Mouse (Mus musculus) stomach, embryonic 14.5 days (tissue): ENCODE measurements around the gene Engase. TPM values are rescaled to one million over a fixed set of nuclear protein-coding genes. Genes with fewer than 3 reads are reported as not detected.

Experiments used
- ATAC-seq: fragments of 200-750 bp; cut with Nextera tagmentation; 2 replicates; pipeline ENCODE4 v1.8.0; 2017; ENCODE audit warnings: low read depth, moderate TSS enrichment; ENCODE audit not compliant: insufficient number of reproducible peaks, insufficient read depth, low FRiP score
- H3K27ac ChIP-seq: fragments of 300-500 bp; sonication (generic); 2 replicates; pipeline ENCODE4 v1.5.1; 2014; ENCODE audit warnings: mild to moderate bottlenecking, low read length, moderate library complexity, mixed read lengths
- H3K27me3 ChIP-seq: fragments of 300-500 bp; sonication (generic); 2 replicates; pipeline ENCODE4 v1.6.1; 2014; ENCODE audit warnings: low read length, control low read depth, mixed read lengths; ENCODE audit not compliant: control insufficient read depth, insufficient read depth
- H3K36me3 ChIP-seq: fragments of 300-500 bp; sonication (generic); 2 replicates; pipeline ENCODE4 v1.6.1; 2014; ENCODE audit warnings: mild to moderate bottlenecking, control low read depth, low read length, moderate library complexity, mixed read lengths; ENCODE audit not compliant: control insufficient read depth, insufficient read depth
- H3K4me1 ChIP-seq: fragments of 300-500 bp; sonication (generic); 2 replicates; pipeline ENCODE4 v1.6.1; 2014; ENCODE audit warnings: low read length, control low read depth, mixed read lengths; ENCODE audit not compliant: control insufficient read depth, insufficient read depth
- H3K4me2 ChIP-seq: fragments of 300-500 bp; sonication (generic); replicated peaks from 2 replicates; pipeline ENCODE4 v1.6.1; 2014; ENCODE audit warnings: low read depth, low read length, control low read depth
- H3K4me3 ChIP-seq: fragments of 300-500 bp; sonication (generic); 2 replicates; pipeline ENCODE4 v1.5.1; 2014; ENCODE audit warnings: low read depth, low read length, control low read depth
- H3K9ac ChIP-seq: fragments of 300-500 bp; sonication (generic); replicated peaks from 2 replicates; pipeline ENCODE4 v1.6.1; 2014; ENCODE audit warnings: low read depth, mild to moderate bottlenecking, control low read depth, low read length, moderate library complexity, mixed read lengths
- H3K9me3 ChIP-seq: fragments of 300-500 bp; sonication (generic); 2 replicates; pipeline ENCODE4 v1.6.1; 2016; ENCODE audit warnings: low read depth, low read length, control low read depth; ENCODE audit not compliant: control insufficient read depth
- WGBS: fragments of 180-500 bp; shearing (Covaris S2); extraction: QIAGEN DNeasy Blood & Tissue Kit; methylation state at CpG from one replicate; pipeline ENCODE4 v1.1.7; 2014; 5-methylcytosine and 5-hydroxymethylcytosine counted together
- polyA plus RNA-seq: library from polyadenylated mRNA; unstranded; fragments of >200 nt; fragmentation: Nextera tagmentation; extraction: Ambion mirVana; gene quantifications from 2 replicates; pipeline ENCODE4 v1.2.1, GENCODE M21; 2014

The Engase gene
- polyA plus RNA-seq, 1 experiment from 2014 or later, result 7.0 TPM

DNA sequence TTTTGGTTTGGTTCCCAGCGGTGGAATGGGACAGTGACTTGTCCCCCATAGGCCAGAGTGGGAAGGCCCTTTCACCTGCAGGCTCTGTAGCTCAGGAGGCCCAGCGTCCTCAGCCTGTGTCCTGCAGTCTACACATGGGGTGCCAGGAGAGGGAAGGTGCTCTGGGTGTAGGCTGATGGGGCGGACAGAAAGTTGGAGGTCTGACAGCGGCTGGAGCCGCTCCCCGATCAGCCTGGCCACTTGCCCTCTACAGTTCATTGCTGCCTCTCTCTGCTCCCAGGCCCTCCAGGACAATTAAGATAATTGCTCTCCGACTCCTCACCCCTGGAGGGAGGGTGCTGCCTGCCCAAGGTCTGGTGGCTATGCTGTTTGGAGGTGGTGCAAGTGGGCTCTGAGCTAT lies 42.1 kb downstream of the Engase start:
- WGBS, result 81% methylated on average over 7 of the region's 7 CpGs
- H3K4me2 ChIP-seq, result no peak overlapping the region
- no peak overlapping the region for H3K9ac ChIP-seq
- H3K36me3 ChIP-seq, result no peaks in the 10 kb centered on the region
- no peaks in the 10 kb centered on the region for H3K27me3 ChIP-seq
- no peak for ATAC-seq
- H3K27ac ChIP-seq, result no peak overlapping the region
- H3K4me3 ChIP-seq, result no peak overlapping the region
- no peaks in the 10 kb centered on the region for H3K9me3 ChIP-seq
- H3K4me1 ChIP-seq, result no peaks in the 10 kb centered on the region

DNA sequence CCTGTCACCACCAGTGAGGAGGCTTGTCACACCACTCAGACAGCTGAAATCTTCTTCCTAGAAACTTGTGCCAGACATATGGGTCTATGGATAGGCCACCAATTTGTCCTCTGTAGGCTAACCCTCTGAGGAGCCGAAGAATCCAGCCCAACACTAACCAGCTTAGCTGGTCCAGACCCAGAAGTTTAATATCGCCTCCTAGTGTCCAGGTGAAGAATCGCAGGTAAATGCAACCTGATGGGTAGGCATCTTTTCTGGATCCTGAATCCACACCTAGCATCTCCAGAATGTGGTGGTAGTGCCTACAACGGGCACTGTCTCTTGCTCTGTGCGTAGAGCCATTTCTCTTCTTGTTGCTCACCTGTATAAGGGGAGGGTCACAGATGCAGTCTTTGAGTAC lies 43.6 kb downstream of the Engase start:
- Histone ChIP-seq H3K4me2 (no peak overlapping the region), H3K9me3 (no peaks in the 10 kb centered on the region), H3K4me1 (no peaks in the 10 kb centered on the region), H3K27me3 (no peaks in the 10 kb centered on the region), H3K36me3 (no peaks in the 10 kb centered on the region), H3K4me3 (no peak overlapping the region), H3K9ac (no peak overlapping the region), H3K27ac (no peak overlapping the region)
- no peak for ATAC-seq
- WGBS, result 54% methylated on average over 5 of the region's 5 CpGs

DNA sequence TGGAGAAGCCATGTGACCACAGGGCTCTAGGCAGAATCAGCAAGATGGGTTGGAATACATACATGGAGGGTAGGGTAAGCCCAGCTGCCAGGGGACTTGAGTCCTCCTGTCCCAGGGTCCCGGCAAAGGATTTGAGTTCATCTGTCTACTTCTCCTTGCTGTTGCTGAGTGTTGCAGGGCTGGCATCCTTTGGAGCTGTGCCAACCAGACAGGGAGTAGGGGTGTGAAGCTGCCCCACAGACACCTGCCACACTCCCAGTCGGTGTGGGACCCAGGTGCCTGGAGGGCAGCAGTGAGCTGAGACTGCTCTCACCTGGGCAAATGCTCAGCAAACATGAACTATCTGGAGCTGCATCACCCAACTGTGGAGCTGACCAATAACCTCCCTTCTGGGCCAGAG lies 44.3 kb downstream of the Engase start:
- no peaks in the 10 kb centered on the region for H3K4me1 ChIP-seq
- no peak overlapping the region for H3K27ac ChIP-seq
- H3K36me3 ChIP-seq, result no peaks in the 10 kb centered on the region
- H3K9ac ChIP-seq, result no peak overlapping the region
- H3K9me3 ChIP-seq, result no peaks in the 10 kb centered on the region
- 77% methylated on average over 2 of the region's 2 CpGs for WGBS
- no peak overlapping the region for H3K4me2 ChIP-seq
- no peaks in the 10 kb centered on the region for H3K27me3 ChIP-seq
- no peak for ATAC-seq
- H3K4me3 ChIP-seq, result no peak overlapping the region

DNA sequence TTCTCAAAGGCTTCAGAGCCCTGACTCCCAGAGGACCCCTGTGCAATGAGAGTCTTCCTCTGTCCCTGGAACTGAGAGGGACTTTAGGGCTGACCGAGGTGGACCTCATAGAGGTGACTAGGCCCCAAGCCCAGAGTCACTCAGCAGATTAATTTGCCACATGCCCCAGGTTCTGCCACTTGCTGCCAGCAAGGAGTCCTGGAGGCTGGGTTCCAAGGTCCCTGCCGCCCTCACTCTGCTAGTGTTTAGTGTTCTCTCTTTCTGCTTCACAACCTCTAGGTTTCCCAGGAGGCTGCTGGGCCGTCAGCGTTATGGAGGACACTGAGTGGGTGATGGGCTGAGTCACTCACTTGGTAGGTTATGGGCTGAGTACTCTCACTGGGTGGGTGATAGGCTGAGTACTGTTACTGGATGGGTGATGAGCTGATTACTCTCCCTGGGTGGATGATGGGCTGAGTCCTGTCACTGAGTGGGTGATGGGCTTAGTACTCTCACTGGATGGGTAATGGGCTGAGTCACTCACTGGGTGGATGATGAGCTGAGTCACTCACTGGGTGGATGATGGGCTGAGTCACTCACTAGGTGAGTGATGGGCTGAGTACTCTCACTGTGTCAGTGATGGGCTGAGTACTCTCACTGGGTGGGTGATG lies 47.0 kb downstream of the Engase start:
- Histone ChIP-seq H3K27ac (no peak overlapping the region), H3K27me3 (no peaks in the 10 kb centered on the region), H3K4me1 (no peaks in the 10 kb centered on the region), H3K9ac (no peak overlapping the region), H3K4me2 (no peak overlapping the region), H3K9me3 (no peaks in the 10 kb centered on the region), H3K36me3 (no peaks in the 10 kb centered on the region), H3K4me3 (no peak overlapping the region)
- 82% methylated on average over 4 of the region's 4 CpGs for WGBS
- ATAC-seq, result no peak

DNA sequence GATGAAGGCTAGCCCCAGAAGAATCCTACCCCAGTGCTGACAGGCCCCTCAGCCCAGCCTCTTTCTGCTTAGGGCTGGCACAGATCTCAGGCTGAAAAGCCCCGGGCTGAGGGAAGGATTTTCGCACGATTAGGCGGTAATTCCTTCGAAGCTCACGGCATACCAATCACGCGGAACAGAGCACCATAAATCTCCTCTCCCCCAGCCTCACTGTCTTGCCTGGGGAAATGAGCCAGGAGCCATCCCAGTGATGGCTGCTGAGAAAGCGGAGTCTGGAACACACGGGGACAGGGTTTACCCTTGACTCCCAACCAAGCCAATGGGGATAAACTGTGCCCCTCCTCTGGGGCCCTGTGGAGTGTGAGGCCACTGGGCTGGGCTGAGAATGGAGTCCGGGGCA lies 48.4 kb downstream of the Engase start:
- no peak for ATAC-seq
- Histone ChIP-seq H3K4me1 (no peaks in the 10 kb centered on the region), H3K9me3 (no peaks in the 10 kb centered on the region), H3K36me3 (no peaks in the 10 kb centered on the region), H3K4me3 (no peak overlapping the region), H3K9ac (no peak overlapping the region), H3K4me2 (no peak overlapping the region), H3K27me3 (no peaks in the 10 kb centered on the region), H3K27ac (no peak overlapping the region)
- 61% methylated on average over 11 of the region's 11 CpGs for WGBS

DNA sequence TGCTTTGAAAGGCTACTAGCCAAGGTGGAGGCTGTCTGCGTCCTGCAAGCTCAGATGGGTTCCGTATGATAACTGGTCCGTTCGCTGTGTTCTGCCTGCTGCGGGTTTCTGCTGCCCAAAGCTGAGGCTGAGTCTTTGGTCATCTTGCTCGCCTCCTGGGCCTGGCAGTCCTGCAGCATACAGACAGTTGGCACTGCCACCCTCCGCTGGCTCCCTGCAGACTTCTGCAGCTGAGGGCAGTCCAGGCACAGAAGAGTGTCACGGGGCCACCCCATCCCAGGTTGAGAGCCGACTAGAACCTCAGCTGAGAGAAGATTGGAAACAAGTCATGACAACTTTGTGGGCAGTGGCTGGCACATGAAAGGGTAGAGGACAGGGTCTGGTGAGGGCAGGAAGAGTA lies 52.1 kb downstream of the Engase start:
- ATAC-seq, result no peak
- H3K9ac ChIP-seq, result no peak overlapping the region
- H3K36me3 ChIP-seq, result no peaks in the 10 kb centered on the region
- no peak overlapping the region for H3K4me3 ChIP-seq
- no peak overlapping the region for H3K27ac ChIP-seq
- no peaks in the 10 kb centered on the region for H3K27me3 ChIP-seq
- H3K4me2 ChIP-seq, result no peak overlapping the region
- H3K4me1 ChIP-seq, result no peaks in the 10 kb centered on the region
- 92% methylated on average over 9 of the region's 9 CpGs for WGBS
- no peaks in the 10 kb centered on the region for H3K9me3 ChIP-seq

DNA sequence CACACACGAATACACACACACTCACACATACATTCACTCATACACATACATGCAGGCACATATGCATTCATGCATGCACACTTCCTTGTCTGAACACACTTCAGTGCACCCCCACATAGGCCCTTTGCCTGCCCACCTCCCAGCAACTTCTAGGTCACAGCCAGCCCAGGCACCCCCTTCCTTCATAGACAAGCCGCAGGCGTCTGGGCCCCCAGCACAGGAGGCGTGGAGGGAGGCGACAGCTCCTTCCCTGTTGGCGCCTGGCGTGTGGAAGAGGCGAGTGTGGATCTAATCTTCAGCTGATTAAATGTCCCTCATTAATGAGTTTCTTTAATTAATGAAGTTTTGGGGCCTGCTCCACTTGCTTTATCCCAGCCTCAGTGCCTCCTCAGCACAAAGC lies 53.7 kb downstream of the Engase start:
- no peak overlapping the region for H3K9ac ChIP-seq
- H3K4me1 ChIP-seq, result no peaks in the 10 kb centered on the region
- no peak overlapping the region for H3K27ac ChIP-seq
- H3K36me3 ChIP-seq, result no peaks in the 10 kb centered on the region
- no peak overlapping the region for H3K4me3 ChIP-seq
- no peaks in the 10 kb centered on the region for H3K9me3 ChIP-seq
- H3K4me2 ChIP-seq, result no peak overlapping the region
- no peaks in the 10 kb centered on the region for H3K27me3 ChIP-seq
- no peak for ATAC-seq
- 71% methylated on average over 8 of the region's 8 CpGs for WGBS

DNA sequence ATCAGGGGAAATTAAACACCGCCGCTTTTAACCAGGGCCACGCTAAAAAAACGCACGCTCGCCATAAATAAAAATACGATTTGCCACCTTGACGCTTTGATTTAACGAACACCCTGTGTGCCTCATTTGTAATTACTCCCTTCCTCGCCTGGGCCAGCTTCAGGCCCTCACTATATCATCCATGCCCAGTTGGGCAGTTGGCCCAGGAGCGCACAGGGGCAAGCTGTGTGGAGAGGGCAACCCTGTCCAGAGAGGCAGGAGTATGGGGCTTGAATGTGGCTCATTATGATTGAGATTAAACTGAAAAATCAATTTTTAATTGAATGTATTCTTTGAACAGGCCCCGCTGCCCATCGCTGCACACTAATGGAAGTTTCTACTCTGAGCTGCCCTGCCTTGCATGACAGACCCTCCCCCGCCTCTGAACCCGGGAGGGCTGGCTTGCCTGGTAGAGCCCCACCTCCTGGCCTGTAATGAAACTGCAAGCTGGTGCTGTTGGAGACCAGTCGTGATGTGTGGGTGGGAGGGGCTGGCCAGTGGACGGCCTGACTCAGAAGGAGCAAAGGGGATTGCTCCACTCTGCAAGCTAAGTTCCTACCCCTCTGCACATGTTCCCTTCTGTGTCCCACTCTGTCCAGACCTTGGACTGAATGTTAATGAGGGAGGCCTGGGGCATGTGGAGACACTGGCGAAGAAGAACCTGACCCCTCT lies 57.9 kb downstream of the Engase start:
- no peaks in the 10 kb centered on the region for H3K36me3 ChIP-seq
- H3K27ac ChIP-seq, result no peak overlapping the region
- no peaks in the 10 kb centered on the region for H3K27me3 ChIP-seq
- ATAC-seq, result no peak; the same call in 1 of the 2 replicates
- H3K4me1 ChIP-seq, result no peaks in the 10 kb centered on the region
- H3K9ac ChIP-seq, result no peak overlapping the region
- 34% methylated on average over 18 of the region's 18 CpGs for WGBS
- no peak overlapping the region for H3K4me3 ChIP-seq
- H3K9me3 ChIP-seq, result no peaks in the 10 kb centered on the region
- no peak overlapping the region for H3K4me2 ChIP-seq

DNA sequence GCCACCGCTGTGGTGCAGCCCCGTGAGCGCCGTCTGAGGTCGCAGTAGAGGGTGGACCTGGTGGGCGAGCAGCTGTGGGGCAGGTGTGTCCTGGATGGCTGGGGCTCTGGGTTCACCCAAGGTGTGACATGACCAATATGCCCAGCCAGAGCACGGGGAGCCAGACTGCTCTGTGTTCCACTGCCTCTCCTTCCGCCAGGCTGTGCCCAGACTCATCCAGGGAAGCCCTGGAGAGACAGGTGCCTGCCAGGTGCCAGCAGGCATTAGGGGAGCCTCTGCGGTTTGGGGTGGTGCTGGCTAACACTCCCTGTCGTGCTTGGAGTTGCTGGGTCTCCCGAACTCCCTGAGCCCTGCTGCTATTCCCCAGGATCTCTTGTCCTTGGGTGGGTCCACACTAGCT lies 61.4 kb downstream of the Engase start:
- Histone ChIP-seq H3K4me1 (0 out of 2 replicates have a peak, but pooled peaks cover 3% of the 10 kb centered on the region), H3K4me3 (no peak overlapping the region), H3K9ac (no peak overlapping the region), H3K9me3 (no peaks in the 10 kb centered on the region), H3K4me2 (no peak overlapping the region), H3K27me3 (no peaks in the 10 kb centered on the region), H3K36me3 (no peaks in the 10 kb centered on the region), H3K27ac (no peak overlapping the region)
- 80% methylated on average over 11 of the region's 11 CpGs for WGBS
- no peak for ATAC-seq
